Mouse (Mus musculus) midbrain, postnatal 0 days (tissue): ENCODE data around the gene Cep290. TPM values are rescaled to one million over a fixed set of nuclear protein-coding genes. Genes with fewer than 3 reads are reported as not detected.
A peak's percentile ranks its signal among the peaks of the same experiment; 100 is the strongest.

ENCODE experiments used
- ATAC-seq: fragments of 200-750 bp; cut with Nextera tagmentation; 2 replicates; pipeline ENCODE4 v1.8.0; 2017; ENCODE audit warnings: moderate number of reproducible peaks, mild to moderate bottlenecking, moderate TSS enrichment, moderate library complexity; ENCODE audit not compliant: low FRiP score
- DNase-seq: peaks from one replicate; pipeline ENCODE4 v3.0.0-alpha.2; 2015; ENCODE audit warnings: low spot score
- H3K27ac ChIP-seq: fragments of 300-500 bp; sonication (generic); 2 replicates; pipeline ENCODE4 v1.5.1; 2014; ENCODE audit warnings: low read depth, mild to moderate bottlenecking, low read length, mixed read lengths
- H3K27me3 ChIP-seq: fragments of 300-500 bp; sonication (generic); 2 replicates; pipeline ENCODE4 v1.6.1; 2014; ENCODE audit warnings: low read length, control low read depth, mixed read lengths; ENCODE audit not compliant: insufficient read depth
- H3K36me3 ChIP-seq: fragments of 300-500 bp; sonication (generic); 2 replicates; pipeline ENCODE4 v1.6.1; 2014; ENCODE audit warnings: low read length, control low read depth, mixed read lengths; ENCODE audit not compliant: insufficient read depth
- H3K4me1 ChIP-seq: fragments of 300-500 bp; sonication (generic); 2 replicates; pipeline ENCODE4 v1.6.1; 2014; ENCODE audit warnings: mild to moderate bottlenecking, control low read depth, antibody characterized with exemption, low read length, mixed read lengths; ENCODE audit not compliant: insufficient read depth
- H3K4me2 ChIP-seq: fragments of 300-500 bp; sonication (generic); 2 replicates; pipeline ENCODE4 v1.6.1; 2014; ENCODE audit warnings: low read depth, mild to moderate bottlenecking, low read length, mixed read lengths; ENCODE audit not compliant: poor library complexity, severe bottlenecking
- H3K4me3 ChIP-seq: fragments of 300-500 bp; sonication (generic); 2 replicates; pipeline ENCODE4 v1.5.1; 2014; ENCODE audit warnings: low read depth, mild to moderate bottlenecking, low read length, moderate library complexity
- H3K9ac ChIP-seq: fragments of 300-500 bp; sonication (generic); replicated peaks from 2 replicates; pipeline ENCODE4 v1.6.1; 2014; ENCODE audit warnings: mild to moderate bottlenecking, low read length, moderate library complexity, mixed read lengths; ENCODE audit not compliant: poor library complexity, severe bottlenecking
- H3K9me3 ChIP-seq: fragments of 300-500 bp; sonication (generic); 2 replicates; pipeline ENCODE4 v1.6.1; 2016; ENCODE audit warnings: low read length, control low read depth
- CTCF ChIP-seq: IDR thresholded peaks from 2 replicates; pipeline ENCODE4 v1.5.1; 2016; ENCODE audit warnings: antibody characterized with exemption, mild to moderate bottlenecking
- WGBS: fragments of 180-500 bp; shearing (Covaris S2); extraction: QIAGEN DNeasy Blood & Tissue Kit; methylation state at CpG from one replicate; pipeline ENCODE4 v1.1.7; 2014; 5-methylcytosine and 5-hydroxymethylcytosine counted together
- polyA plus RNA-seq: library from polyadenylated mRNA; unstranded; fragments of >200 nt; fragmentation: Nextera tagmentation; extraction: Ambion mirVana; gene quantifications from 2 replicates; pipeline ENCODE4 v1.2.1, GENCODE M21; 2015
- total RNA-seq: library from RNA; depleted of rRNA; stranded (reverse); fragments of >200 nt; gene quantifications from 2 replicates; pipeline ENCODE4 v1.2.3, GENCODE M21; 2014; rRNA removed

Cep290 gene
- total and polyA plus RNA-seq, 2 experiments from 2014 or later = 3.9 to 5.1 TPM

DNA sequence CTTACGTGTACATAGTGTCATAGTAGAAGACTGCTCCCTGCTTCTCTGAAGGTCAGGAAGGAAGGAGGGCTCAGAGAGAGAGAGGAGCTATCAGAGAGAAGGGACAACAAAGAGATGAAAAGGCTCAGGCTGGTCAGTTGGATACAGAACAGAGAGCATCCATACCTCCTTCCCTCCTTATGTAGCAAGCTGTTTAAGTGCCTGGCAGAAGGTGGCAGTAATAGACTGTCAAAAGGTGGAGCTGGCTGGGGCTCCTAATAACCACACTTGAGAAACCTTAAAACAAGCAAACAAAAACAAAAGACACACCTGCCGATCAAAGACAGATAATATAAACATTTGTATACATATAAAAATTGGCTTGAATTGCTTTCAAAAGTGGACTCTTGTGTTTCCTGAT lies 116.9 kb downstream of the Cep290 start:
- DNase-seq (peak; percentile 70), ATAC-seq (peak; percentile 70; the same call in 1 of the 2 replicates)
- no peaks in the 10 kb centered on the region for H3K27me3 ChIP-seq
- H3K4me1 ChIP-seq = no peaks in the 10 kb centered on the region
- TF ChIP-seq CTCF = peak; percentile 77
- H3K9ac ChIP-seq = no peak overlapping the region
- H3K27ac ChIP-seq = no peak overlapping the region
- WGBS = 63% methylated on average over 2 of the region's 2 CpGs
- H3K36me3 ChIP-seq = no peaks in the 10 kb centered on the region
- H3K9me3 ChIP-seq = no peaks in the 10 kb centered on the region
- H3K4me3 ChIP-seq = no peak overlapping the region
- no peak overlapping the region for H3K4me2 ChIP-seq

GRCm38 (mm10) chr10:100617233-100617903 lies 130.0 kb downstream of the Cep290 start:
- H3K4me3 ChIP-seq = no peak overlapping the region
- H3K4me2 ChIP-seq = no peak overlapping the region
- H3K9me3 ChIP-seq = no peaks in the 10 kb centered on the region
- no peak for TF ChIP-seq CTCF
- WGBS = 80% methylated on average over 6 of the region's 6 CpGs
- no peak overlapping the region for H3K9ac ChIP-seq
- ATAC-seq (peak; percentile 41; the same call in 1 of the 2 replicates), DNase-seq (peak; percentile 65)
- no peaks in the 10 kb centered on the region for H3K36me3 ChIP-seq
- H3K27ac ChIP-seq = no peak overlapping the region
- no peaks in the 10 kb centered on the region for H3K27me3 ChIP-seq
- H3K4me1 ChIP-seq = no peaks in the 10 kb centered on the region

DNA sequence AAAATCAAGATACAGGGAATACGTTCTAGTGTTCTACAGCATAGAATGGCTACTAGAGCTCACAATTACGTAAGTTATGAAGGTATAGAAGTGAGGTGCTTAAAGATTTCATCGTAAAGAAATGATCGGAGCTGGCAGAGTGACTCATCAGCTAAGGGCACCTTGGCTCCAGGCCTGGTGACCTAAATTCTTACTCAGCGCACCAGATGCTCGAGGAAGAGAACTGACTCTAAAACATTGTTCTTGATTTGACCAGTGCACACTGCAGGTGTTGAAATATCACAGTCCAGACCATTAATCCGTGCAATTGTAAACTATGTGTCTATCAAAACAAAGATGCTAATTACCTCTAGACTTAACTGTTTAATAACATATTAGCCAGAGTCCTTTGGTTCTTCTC lies 132.1 kb downstream of the Cep290 start:
- WGBS = 95% methylated on average over 7 of the region's 7 CpGs

DNA sequence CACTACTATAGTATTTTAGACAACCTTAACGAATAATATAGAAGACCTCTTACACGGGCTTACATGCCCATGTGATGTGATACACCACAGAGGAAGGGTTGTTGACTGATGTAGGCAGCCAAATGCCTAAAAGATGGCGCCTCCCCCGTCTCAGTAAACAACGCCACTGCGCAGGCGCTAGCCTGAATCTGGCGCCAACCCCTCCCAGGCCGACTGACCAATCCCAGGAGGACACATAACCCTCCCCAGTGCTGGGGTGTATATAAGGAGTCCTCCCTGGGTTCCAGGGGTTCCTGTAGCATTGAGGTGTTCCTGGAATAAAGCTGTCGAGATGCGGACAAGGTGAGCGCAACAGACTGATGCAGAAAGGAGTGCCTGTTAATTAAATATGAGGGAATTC lies 132.7 kb downstream of the Cep290 start:
- Histone ChIP-seq H3K9ac (no peak overlapping the region), H3K9me3 (no peaks in the 10 kb centered on the region), H3K4me3 (no peak overlapping the region), H3K27ac (no peak overlapping the region), H3K4me2 (no peak overlapping the region), H3K27me3 (no peaks in the 10 kb centered on the region), H3K36me3 (no peaks in the 10 kb centered on the region), H3K4me1 (no peaks in the 10 kb centered on the region)
- no peak for TF ChIP-seq CTCF
- DNase-seq (no peak), ATAC-seq (no peak)
- 95% methylated on average over 12 of the region's 12 CpGs for WGBS

More for the DNA sequence above, 132.1 kb downstream of the Cep290 start:
- H3K4me1 ChIP-seq = no peaks in the 10 kb centered on the region
- TF ChIP-seq CTCF = no peak
- no peak overlapping the region for H3K4me3 ChIP-seq
- H3K9me3 ChIP-seq = no peaks in the 10 kb centered on the region
- H3K9ac ChIP-seq = no peak overlapping the region
- ATAC-seq = no peak
- no peak overlapping the region for H3K27ac ChIP-seq
- DNase-seq = no peak
- H3K4me2 ChIP-seq = no peak overlapping the region
- no peaks in the 10 kb centered on the region for H3K27me3 ChIP-seq
- H3K36me3 ChIP-seq = no peaks in the 10 kb centered on the region

DNA sequence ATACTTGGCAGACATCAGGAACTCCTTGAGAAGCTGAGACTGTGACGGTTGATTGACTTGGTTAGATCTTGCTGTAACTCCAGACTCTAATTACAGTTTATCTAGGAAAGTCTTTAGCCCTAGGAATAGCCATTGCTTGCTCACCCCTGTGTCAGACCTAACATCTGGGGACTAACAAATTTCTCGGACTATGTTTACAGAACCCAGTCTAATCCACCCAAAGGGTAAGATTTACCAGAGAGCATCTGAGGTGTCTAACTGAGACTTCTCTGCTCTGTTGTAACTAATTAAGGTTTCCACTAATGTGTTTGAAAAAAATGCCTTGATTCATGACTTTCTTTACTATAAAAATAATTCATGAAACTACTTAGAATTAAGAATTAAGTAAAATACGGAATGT lies 135.1 kb downstream of the Cep290 start:
- WGBS = 73% methylated on average over 3 of the region's 3 CpGs
- no peak for ATAC-seq
- H3K27me3 ChIP-seq = no peaks in the 10 kb centered on the region
- no peak for DNase-seq
- no peak overlapping the region for H3K27ac ChIP-seq
- no peak overlapping the region for H3K9ac ChIP-seq
- H3K4me2 ChIP-seq = no peak overlapping the region
- TF ChIP-seq CTCF = no peak
- no peak overlapping the region for H3K4me3 ChIP-seq
- no peaks in the 10 kb centered on the region for H3K36me3 ChIP-seq
- H3K4me1 ChIP-seq = no peaks in the 10 kb centered on the region
- no peaks in the 10 kb centered on the region for H3K9me3 ChIP-seq

Other genes starting within 250 kb of the Cep290 start
- not detected in 2 replicates for gene Gm4301, start 151.9 kb upstream of the Cep290 start, total RNA-seq
- not detected in 2 replicates for gene Gm4301, start 151.9 kb upstream of the Cep290 start, polyA plus RNA-seq
- gene Gm4302, start 146.7 kb upstream of the Cep290 start, total RNA-seq = 0.16 TPM in 1 of 2 replicates, not detected in the other
- not detected in 2 replicates for gene Gm4302, start 146.7 kb upstream of the Cep290 start, polyA plus RNA-seq
- not detected in 2 replicates for gene Gm4303, start 141.6 kb upstream of the Cep290 start, total RNA-seq
- gene Gm4303, start 141.6 kb upstream of the Cep290 start, polyA plus RNA-seq = not detected in 2 replicates
- gene Gm4305, start 136.5 kb upstream of the Cep290 start, total RNA-seq = not detected in 2 replicates
- not detected in 2 replicates for gene Gm4305, start 136.5 kb upstream of the Cep290 start, polyA plus RNA-seq
- not detected in 2 replicates for gene Gm4307, start 126.2 kb upstream of the Cep290 start, total RNA-seq
- gene Gm4307, start 126.2 kb upstream of the Cep290 start, polyA plus RNA-seq = not detected in 2 replicates
- gene Gm4312, start 105.0 kb upstream of the Cep290 start, total RNA-seq = not detected in 2 replicates
- not detected in 2 replicates for gene Gm4312, start 105.0 kb upstream of the Cep290 start, polyA plus RNA-seq
- 20.1 and 30.8 TPM in 2 replicates for gene Tmtc3, start 208 bp upstream of the Cep290 start, total RNA-seq
- gene Tmtc3, start 208 bp upstream of the Cep290 start, polyA plus RNA-seq = 5.6 and 6.2 TPM in 2 replicates
- gene 4930430F08Rik, start 102.9 kb downstream of the Cep290 start, total RNA-seq = 20.9 and 27.7 TPM in 2 replicates
- 15.4 and 18.3 TPM in 2 replicates for gene 4930430F08Rik, start 102.9 kb downstream of the Cep290 start, polyA plus RNA-seq
- gene 1700017N19Rik, start 102.9 kb downstream of the Cep290 start, total RNA-seq = not detected in 2 replicates
- 0.25 and 0.27 TPM in 2 replicates for gene 1700017N19Rik, start 102.9 kb downstream of the Cep290 start, polyA plus RNA-seq